Mouse (Mus musculus) midbrain, embryonic 12.5 days (tissue): ENCODE data around the gene Eif4a1. TPM values are rescaled to one million over a fixed set of nuclear protein-coding genes. Genes with fewer than 3 reads are reported as not detected.

Source experiments
- ATAC-seq: fragments of 200-750 bp; cut with Nextera tagmentation; 2 replicates; pipeline ENCODE4 v1.8.0; 2017; ENCODE audit warnings: low read depth, moderate TSS enrichment, moderate library complexity; ENCODE audit not compliant: low FRiP score
- H3K27ac ChIP-seq: fragments of 300-500 bp; sonication (generic); replicated peaks from 2 replicates; pipeline ENCODE4 v1.5.1; 2016; ENCODE audit warnings: mild to moderate bottlenecking
- H3K27me3 ChIP-seq: fragments of 300-500 bp; sonication (generic); 2 replicates; pipeline ENCODE4 v1.6.1; 2016; ENCODE audit warnings: mild to moderate bottlenecking
- H3K36me3 ChIP-seq: fragments of 300-500 bp; sonication (generic); 2 replicates; pipeline ENCODE4 v1.6.1; 2016
- H3K4me1 ChIP-seq: fragments of 300-500 bp; sonication (generic); 2 replicates; pipeline ENCODE4 v1.6.1; 2016
- H3K4me2 ChIP-seq: fragments of 300-500 bp; sonication (generic); replicated peaks from 2 replicates; pipeline ENCODE4 v1.6.1; 2016; ENCODE audit warnings: mild to moderate bottlenecking, moderate library complexity
- H3K4me3 ChIP-seq: fragments of 300-500 bp; sonication (generic); 2 replicates; pipeline ENCODE4 v1.5.1; 2016; ENCODE audit warnings: mild to moderate bottlenecking
- H3K9ac ChIP-seq: fragments of 300-500 bp; sonication (generic); replicated peaks from 2 replicates; pipeline ENCODE4 v1.6.1; 2016; ENCODE audit warnings: mild to moderate bottlenecking, moderate library complexity
- H3K9me3 ChIP-seq: fragments of 300-500 bp; sonication (generic); 2 replicates; pipeline ENCODE4 v1.6.1; 2016; ENCODE audit warnings: mild to moderate bottlenecking
- WGBS: fragments of 180-500 bp; shearing (Covaris S2); methylation state at CpG from one replicate; pipeline ENCODE4 v1.1.7; 2016; 5-methylcytosine and 5-hydroxymethylcytosine counted together
- polyA plus RNA-seq: library from polyadenylated mRNA; unstranded; fragments of >200 nt; fragmentation: Nextera tagmentation; extraction: Ambion mirVana; gene quantifications from 2 replicates; pipeline ENCODE4 v1.2.1, GENCODE M21; 2016

Gene Eif4a1
- polyA plus RNA-seq, 1 experiment from 2014 or later: 698 TPM

DNA sequence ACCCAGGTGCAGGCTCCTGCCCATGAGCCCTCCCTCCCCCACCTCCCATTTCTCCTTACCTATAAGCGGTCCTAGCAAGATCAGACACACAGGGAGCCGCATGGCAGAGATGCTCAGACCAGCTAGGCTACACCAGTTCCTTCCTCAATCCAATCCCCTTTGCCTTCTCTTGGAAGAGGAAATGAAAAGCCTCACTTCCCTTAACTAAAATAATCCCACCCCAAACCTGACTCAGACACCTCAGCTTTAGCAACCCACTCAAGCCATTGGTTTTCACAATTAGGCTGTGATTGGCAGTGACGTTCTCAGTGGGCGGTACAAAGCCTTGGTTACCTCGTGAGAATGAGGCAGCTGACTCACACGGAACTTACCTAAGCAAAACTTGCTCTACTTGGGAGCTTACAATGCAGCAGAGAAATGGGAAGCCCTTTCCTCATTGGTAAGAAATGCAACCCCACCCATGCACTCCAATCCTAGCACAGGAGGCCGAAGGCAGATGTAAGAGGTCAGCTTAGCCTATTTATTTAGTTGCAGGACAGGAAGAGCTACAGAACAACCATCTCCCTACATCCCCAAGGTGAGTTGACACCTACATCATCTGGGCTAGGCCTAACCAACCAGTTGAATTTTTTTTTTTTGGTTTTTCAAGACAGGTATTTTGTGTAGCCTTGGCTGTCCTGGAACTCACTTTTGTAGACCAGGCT, 6.1 kb downstream of the Eif4a1 start, which contains the start of gene Cd68:
Gene Cd68 (minus strand): TSS at position 193 of the 704 bp plus-strand sequence.
- no peak for ATAC-seq
- Histone ChIP-seq H3K27ac (no peak within 1 kb of the TSS), H3K4me2 (no peak within 1 kb of the TSS), H3K9me3 (no peaks in the 10 kb centered on the region), H3K27me3 (no peaks in the 10 kb centered on the region), H3K4me1 (peaks cover 29% of the 10 kb centered on the region), H3K36me3 (peaks cover 71% of the 10 kb centered on the region), H3K4me3 (no peak within 1 kb of the TSS), H3K9ac (no peak within 1 kb of the TSS)
- WGBS: 36% methylated on average over 7 of the region's 7 CpGs

DNA sequence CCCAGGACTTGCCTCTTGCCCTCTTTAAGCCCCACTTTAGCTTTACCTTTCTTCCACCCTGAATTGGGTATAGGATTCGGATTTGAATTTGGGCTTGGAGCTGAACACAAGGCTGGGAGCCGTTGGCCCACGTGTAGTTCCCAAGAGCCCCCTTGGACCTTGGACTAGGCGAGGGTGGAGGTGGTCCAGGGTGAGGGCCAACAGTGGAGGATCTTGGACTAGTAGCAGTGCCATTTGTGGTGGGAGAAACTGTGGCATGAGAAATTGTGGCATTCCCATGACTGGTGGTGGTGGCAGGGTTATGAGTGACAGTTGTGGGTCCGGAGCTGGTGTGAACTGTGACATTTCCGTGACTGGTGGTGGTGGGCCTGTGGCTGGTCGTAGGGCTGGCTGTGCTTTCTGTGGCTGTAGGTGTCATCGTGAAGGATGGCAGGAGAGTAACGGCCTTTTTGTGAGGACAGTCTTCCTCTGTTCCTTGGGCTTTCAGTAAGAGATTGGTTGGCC, 6.7 kb downstream of the Eif4a1 start:
- H3K4me3 ChIP-seq: no peak overlapping the region
- no peak overlapping the region for H3K4me2 ChIP-seq
- H3K27me3 ChIP-seq: no peaks in the 10 kb centered on the region
- H3K9ac ChIP-seq: no peak overlapping the region
- H3K4me1 ChIP-seq: peaks cover 27% of the 10 kb centered on the region
- peaks cover 68% of the 10 kb centered on the region for H3K36me3 ChIP-seq
- H3K27ac ChIP-seq: no peak overlapping the region
- no peaks in the 10 kb centered on the region for H3K9me3 ChIP-seq
- WGBS: 82% methylated on average over 9 of the region's 9 CpGs
- no peak for ATAC-seq

- ATAC-seq: no peak
- Histone ChIP-seq H3K27ac (peak overlapping the region; percentile 97; the same call in 1 of the 2 replicates), H3K4me1 (peaks cover 20% of the 10 kb centered on the region), H3K27me3 (no peaks in the 10 kb centered on the region), H3K36me3 (peaks cover 66% of the 10 kb centered on the region), H3K4me2 (no peak overlapping the region), H3K4me3 (no peak overlapping the region), H3K9me3 (no peaks in the 10 kb centered on the region), H3K9ac (no peak overlapping the region)
- WGBS: 94% methylated on average over 7 of the region's 7 CpGs
Observed at GRCm38 (mm10) chr11:69664841-69665240, 7.4 kb downstream of the Eif4a1 start.

DNA sequence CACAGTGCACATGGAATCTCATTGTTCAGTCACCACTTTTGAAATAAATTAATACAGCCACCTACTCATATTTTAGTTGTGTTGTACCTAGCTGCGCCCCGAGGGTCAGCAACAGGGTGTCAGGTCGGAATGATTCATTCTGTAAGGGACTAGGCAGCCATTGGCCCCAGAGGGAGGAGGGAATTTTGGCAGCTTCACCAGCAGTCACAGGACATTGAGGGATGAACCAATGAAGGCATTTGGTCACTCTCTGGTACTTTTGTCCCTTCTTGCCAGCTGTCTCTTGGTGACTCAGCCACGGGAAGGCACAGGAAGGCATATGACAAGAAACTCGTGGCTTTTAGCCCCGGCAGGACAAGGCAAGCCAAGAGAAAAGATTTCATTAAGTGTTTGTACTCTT, 8.4 kb downstream of the Eif4a1 start:
- Histone ChIP-seq H3K4me3 (no peak overlapping the region), H3K27ac (peak overlapping the region; percentile 97)
- ATAC-seq: no peak

DNA sequence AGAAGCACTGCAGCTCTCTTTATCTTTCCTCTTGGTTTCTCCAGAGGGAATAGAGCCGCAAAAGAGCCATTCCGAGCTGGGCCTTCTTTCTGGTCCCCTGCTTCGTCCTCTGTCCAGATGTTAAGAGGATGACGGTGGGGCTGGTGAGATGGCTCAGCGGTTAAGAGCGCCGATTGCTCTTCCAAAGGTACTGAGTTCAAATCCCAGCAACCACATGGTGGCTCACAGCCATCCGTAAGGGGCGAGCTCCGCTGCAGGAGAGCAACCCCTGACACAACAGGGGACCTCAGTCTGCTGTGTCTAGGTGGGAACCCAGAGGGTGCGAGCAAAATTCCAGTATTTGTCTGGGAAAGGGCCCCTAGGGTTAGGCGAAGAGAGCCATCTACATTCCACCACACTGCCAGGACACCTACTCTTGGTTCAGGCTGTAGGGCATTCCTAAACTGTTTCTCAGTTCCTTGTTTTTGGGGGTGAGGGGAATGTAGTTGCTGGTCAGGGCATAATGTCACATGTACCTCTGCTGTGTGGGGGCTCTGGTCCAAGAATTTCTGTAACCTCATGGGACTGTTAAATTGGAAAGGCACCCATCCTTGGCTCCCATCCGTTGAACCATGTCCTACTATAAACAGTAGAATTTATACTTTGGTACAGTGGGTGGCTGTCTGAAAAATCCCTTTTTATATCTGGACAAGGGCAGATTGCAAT, 9.1 kb downstream of the Eif4a1 start:
- peaks cover 62% of the 10 kb centered on the region for H3K36me3 ChIP-seq
- H3K4me1 ChIP-seq: peaks cover 12% of the 10 kb centered on the region
- 72% methylated on average over 13 of the region's 13 CpGs for WGBS
- H3K27ac ChIP-seq: peak overlapping the region; percentile 97
- H3K4me2 ChIP-seq: peak overlapping the region; percentile 61
- H3K9ac ChIP-seq: peak overlapping the region; percentile 37
- peak; percentile 44 for ATAC-seq
- H3K9me3 ChIP-seq: no peaks in the 10 kb centered on the region
- peak overlapping the region; percentile 57 for H3K4me3 ChIP-seq
- no peaks in the 10 kb centered on the region for H3K27me3 ChIP-seq

More for the DNA sequence above, 8.4 kb downstream of the Eif4a1 start:
- Histone ChIP-seq H3K9me3 (no peaks in the 10 kb centered on the region), H3K27me3 (no peaks in the 10 kb centered on the region), H3K4me1 (peaks cover 12% of the 10 kb centered on the region), H3K4me2 (no peak overlapping the region), H3K36me3 (peaks cover 62% of the 10 kb centered on the region), H3K9ac (no peak overlapping the region)
- 92% methylated on average over 6 of the region's 6 CpGs for WGBS

GRCm38 (mm10) chr11:69662213-69662966, 9.8 kb downstream of the Eif4a1 start, which contains the start of gene Mpdu1:
Gene Mpdu1 (minus strand): TSS chr11:69662642.
- peaks cover 62% of the 10 kb centered on the region for H3K36me3 ChIP-seq
- H3K27me3 ChIP-seq: no peaks in the 10 kb centered on the region
- WGBS: under 1% methylated on average over 48 of the region's 48 CpGs
- H3K4me2 ChIP-seq: peak within 1 kb of the TSS; percentile 61
- peak within 1 kb of the TSS; percentile 63 for H3K9ac ChIP-seq
- ATAC-seq: peak; percentile 95
- peak within 1 kb of the TSS; percentile 57 for H3K4me3 ChIP-seq
- H3K4me1 ChIP-seq: peaks cover 12% of the 10 kb centered on the region
- H3K27ac ChIP-seq: peak within 1 kb of the TSS; percentile 97
- no peaks in the 10 kb centered on the region for H3K9me3 ChIP-seq

DNA sequence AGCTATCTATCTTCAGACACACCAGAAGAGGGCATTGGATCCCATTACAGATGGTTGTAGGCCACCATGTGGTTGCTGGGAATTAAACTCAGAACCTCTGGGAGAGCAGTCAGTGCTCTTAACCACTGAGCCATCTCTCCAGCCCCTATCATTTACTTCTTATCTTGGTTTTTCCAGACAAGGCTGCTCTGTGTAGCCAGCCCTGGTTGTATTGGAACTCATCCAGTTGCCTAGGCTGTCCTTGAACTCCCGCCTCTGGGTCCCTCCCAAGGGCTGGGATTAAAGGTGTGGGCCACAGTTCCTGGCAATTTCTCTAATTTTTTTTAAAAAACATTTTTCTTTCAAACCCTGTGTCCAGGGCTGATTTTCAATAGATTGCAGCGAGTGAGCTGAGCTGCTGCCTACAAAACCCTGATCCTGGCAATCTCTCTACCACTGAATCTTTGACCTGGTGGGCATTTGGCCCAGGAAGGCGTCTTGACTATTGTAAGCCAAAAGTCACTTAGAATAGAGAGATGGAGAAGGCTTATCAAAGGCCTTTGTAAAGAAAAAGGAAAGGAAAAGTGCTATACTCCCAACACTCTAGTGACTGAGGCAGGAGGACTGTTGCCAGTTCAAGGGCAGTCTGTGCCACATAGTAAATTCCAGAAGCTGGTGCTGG, 10.9 kb downstream of the Eif4a1 start:
- ATAC-seq: no peak
- no peaks in the 10 kb centered on the region for H3K9me3 ChIP-seq
- H3K4me2 ChIP-seq: peak overlapping the region; percentile 61
- peak overlapping the region; percentile 57 for H3K4me3 ChIP-seq
- peak overlapping the region; percentile 63 for H3K9ac ChIP-seq
- WGBS: 84% methylated on average over 3 of the region's 3 CpGs
- no peaks in the 10 kb centered on the region for H3K27me3 ChIP-seq
- peaks cover 12% of the 10 kb centered on the region for H3K4me1 ChIP-seq
- H3K36me3 ChIP-seq: peaks cover 64% of the 10 kb centered on the region
- H3K27ac ChIP-seq: peak overlapping the region; percentile 97; the same call in 1 of the 2 replicates

- Histone ChIP-seq H3K4me3 (0 out of 2 replicates have a peak overlapping the region, but pooled peaks have one; percentile 0), H3K9ac (no peak overlapping the region), H3K27ac (no peak overlapping the region), H3K27me3 (no peaks in the 10 kb centered on the region), H3K4me2 (no peak overlapping the region), H3K9me3 (no peaks in the 10 kb centered on the region), H3K36me3 (peaks cover 56% of the 10 kb centered on the region), H3K4me1 (peaks cover 16% of the 10 kb centered on the region)
- 87% methylated on average over 15 of the region's 15 CpGs for WGBS
- no peak for ATAC-seq
Observed at GRCm38 (mm10) chr11:69657462-69657881, 14.8 kb downstream of the Eif4a1 start.

DNA sequence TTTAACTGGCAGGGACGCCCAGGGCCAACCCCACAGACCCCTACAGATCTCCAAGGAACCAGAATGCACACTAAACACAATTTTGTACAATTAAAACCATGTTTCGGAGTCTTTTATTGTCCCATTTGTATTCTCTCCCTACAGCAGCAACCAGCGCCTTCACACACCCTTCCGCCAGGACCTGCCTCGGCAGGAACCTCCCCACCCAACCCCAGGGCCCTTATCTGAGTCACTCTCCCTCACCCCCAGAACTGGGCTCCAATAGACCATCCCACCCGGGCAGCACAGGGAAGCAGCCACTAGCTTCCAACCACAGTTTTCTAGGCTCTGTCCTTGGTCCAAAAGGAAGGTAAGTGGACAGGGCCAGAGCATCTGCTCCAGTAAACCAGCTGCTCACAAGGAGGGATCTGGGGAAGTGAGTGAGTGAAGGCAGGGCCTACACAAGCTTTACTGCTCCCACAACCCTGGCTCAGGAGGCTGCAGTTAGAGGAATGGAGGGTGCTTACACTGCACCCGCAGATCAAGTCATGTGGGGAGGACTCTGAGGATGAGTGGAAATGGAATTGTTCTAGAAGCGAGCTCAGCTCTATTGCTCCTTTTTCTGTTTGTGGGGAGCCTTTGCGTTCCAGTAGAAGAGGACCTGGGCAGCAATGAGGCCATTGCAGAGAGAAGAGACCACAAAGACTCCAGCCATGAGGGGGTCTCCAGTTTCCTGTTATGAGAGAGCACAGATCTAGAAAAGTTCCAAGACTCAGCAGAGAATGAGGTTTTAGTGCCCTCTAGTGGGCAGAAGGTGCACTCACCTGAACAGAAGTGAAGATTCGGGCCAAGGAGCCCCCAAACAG, 15.4 kb downstream of the Eif4a1 start:
- H3K4me3 ChIP-seq: 0 out of 2 replicates have a peak overlapping the region, but pooled peaks have one; percentile 0
- ATAC-seq: no peak
- H3K4me2 ChIP-seq: no peak overlapping the region
- no peak overlapping the region for H3K27ac ChIP-seq
- 83% methylated on average over 10 of the region's 10 CpGs for WGBS
- no peak overlapping the region for H3K9ac ChIP-seq
- no peaks in the 10 kb centered on the region for H3K27me3 ChIP-seq
- H3K4me1 ChIP-seq: peaks cover 16% of the 10 kb centered on the region
- H3K9me3 ChIP-seq: no peaks in the 10 kb centered on the region
- peaks cover 62% of the 10 kb centered on the region for H3K36me3 ChIP-seq

DNA sequence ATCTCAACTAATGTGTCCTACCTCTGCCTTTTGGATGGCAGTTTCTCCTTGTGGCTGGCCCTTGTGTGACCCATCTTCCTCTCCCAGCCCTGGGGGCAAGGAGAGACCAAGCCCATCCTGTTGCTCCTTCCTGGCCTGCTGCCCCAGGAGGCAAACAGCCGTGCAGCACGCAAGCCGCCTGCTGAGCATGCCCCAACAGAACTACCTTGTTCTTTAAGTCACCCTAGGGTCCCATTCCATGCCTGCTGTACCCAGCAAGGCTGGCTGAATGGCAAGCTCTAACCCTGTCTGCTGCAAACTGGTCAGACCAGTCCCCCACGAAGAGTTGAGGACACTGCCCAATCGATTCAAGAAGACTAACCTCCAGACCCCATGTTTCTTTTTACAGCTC, 16.2 kb downstream of the Eif4a1 start:
- no peaks in the 10 kb centered on the region for H3K27me3 ChIP-seq
- ATAC-seq: no peak
- H3K36me3 ChIP-seq: peaks cover 70% of the 10 kb centered on the region
- H3K9me3 ChIP-seq: no peaks in the 10 kb centered on the region
- H3K27ac ChIP-seq: no peak overlapping the region
- peaks cover 10% of the 10 kb centered on the region for H3K4me1 ChIP-seq
- no peak overlapping the region for H3K9ac ChIP-seq
- 83% methylated on average over 5 of the region's 5 CpGs for WGBS
- H3K4me3 ChIP-seq: no peak overlapping the region
- no peak overlapping the region for H3K4me2 ChIP-seq
